Mouse (Mus musculus) neutrophil, adult 5-6 weeks (primary cell): ENCODE measurements around the gene Cmtm3. TPM values are rescaled to one million over a fixed set of nuclear protein-coding genes. Genes with fewer than 3 reads are reported as not detected.
"Not testable (repeated sequence)": the region's sequence is repeated elsewhere in the genome, so short reads cannot be mapped to it uniquely, and the experiment has no call there.

ENCODE experiments used
- ATAC-seq: fragments of 151-379, 151-347 bp; 2 replicates; pipeline ENCODE4 v1.8.0; 2017; ENCODE audit warnings: mild to moderate bottlenecking, moderate TSS enrichment; ENCODE audit not compliant: insufficient number of reproducible peaks, poor library complexity, low FRiP score, severe bottlenecking; ENCODE audit errors: extremely low read depth
- total RNA-seq: library from RNA; stranded (forward); fragments of 200-1000 nt; gene quantifications from 2 replicates; pipeline ENCODE4 v1.2.3, GENCODE M21; 2017

Cmtm3 gene
- 3.8 and 7.2 TPM in 2 replicates for total RNA-seq

- ATAC-seq: no peak
Measured at GRCm38 (mm10) chr8:104339229-104339982, at the start of gene Cmtm3. Cmtm3 (plus strand) TSS chr8:104339410.

- not testable (repeated sequence) for ATAC-seq
Measured at GRCm38 (mm10) chr8:104293081-104293480, 46.1 kb upstream of the Cmtm3 start, which contains the start of gene Cmtm2a. Cmtm2a (minus strand) TSS chr8:104293181.

- no peak for ATAC-seq
Measured at GRCm38 (mm10) chr8:104294396-104294795, 44.8 kb upstream of the Cmtm3 start.

GRCm38 (mm10) chr8:104301577-104301976 is 37.6 kb upstream of the Cmtm3 start:
- ATAC-seq: not testable (repeated sequence)

- ATAC-seq: not testable (repeated sequence)
Measured at GRCm38 (mm10) chr8:104302536-104302935, 36.7 kb upstream of the Cmtm3 start.

- ATAC-seq: no peak
Measured at GRCm38 (mm10) chr8:104304962-104305361, 34.2 kb upstream of the Cmtm3 start.

- ATAC-seq: not testable (repeated sequence)
Measured at GRCm38 (mm10) chr8:104308341-104308740, 30.9 kb upstream of the Cmtm3 start.

- not testable (repeated sequence) for ATAC-seq
Measured at GRCm38 (mm10) chr8:104309441-104310155, 29.6 kb upstream of the Cmtm3 start, which contains the start of the genes Gm45711 and Cmtm1. Gm45711 (minus strand) TSS chr8:104310081. Cmtm1 (minus strand) TSS chr8:104310145.

GRCm38 (mm10) chr8:104312023-104312422 is 27.2 kb upstream of the Cmtm3 start:
- ATAC-seq: not testable (repeated sequence)

GRCm38 (mm10) chr8:104313311-104313710 is 25.9 kb upstream of the Cmtm3 start:
- no peak for ATAC-seq

- ATAC-seq: not testable (repeated sequence)
Measured at GRCm38 (mm10) chr8:104321267-104321666, 17.9 kb upstream of the Cmtm3 start, which contains the start of gene Gm11020. Gm11020 (plus strand) TSS chr8:104321567.

- not testable (repeated sequence) for ATAC-seq
Measured at GRCm38 (mm10) chr8:104321930-104322329, 17.3 kb upstream of the Cmtm3 start, which contains the start of gene Cmtm2b. Cmtm2b (plus strand) TSS chr8:104322230.

GRCm38 (mm10) chr8:104332665-104333631 is 6.3 kb upstream of the Cmtm3 start:
- ATAC-seq: no peak

- 0 out of 2 replicates have a peak, but pooled peaks have one; percentile 16 for ATAC-seq
Measured at GRCm38 (mm10) chr8:104333786-104334185, 5.4 kb upstream of the Cmtm3 start.

GRCm38 (mm10) chr8:104334196-104334595 is 5.0 kb upstream of the Cmtm3 start:
- no peak for ATAC-seq

- ATAC-seq: no peak
Measured at GRCm38 (mm10) chr8:104336806-104337205, 2.4 kb upstream of the Cmtm3 start.

- ATAC-seq: no peak
Measured at GRCm38 (mm10) chr8:104337890-104338289, 1.3 kb upstream of the Cmtm3 start.

- ATAC-seq: no peak
Measured at GRCm38 (mm10) chr8:104339983-104340232, 698 bp downstream of the Cmtm3 start.
